Mouse (Mus musculus) thymus, postnatal 0 days (tissue): ENCODE results near the gene Fgfr2. TPM values are rescaled to one million over a fixed set of nuclear protein-coding genes. Genes with fewer than 3 reads are reported as not detected.

ENCODE experiments used
- DNase-seq: peaks from one replicate; pipeline ENCODE4 v3.0.0-alpha.2; 2015; ENCODE audit warnings: low spot score
- polyA plus RNA-seq: library from polyadenylated mRNA; unstranded; fragments of >200 nt; fragmentation: Nextera tagmentation; extraction: Ambion mirVana; gene quantifications from 2 replicates; pipeline ENCODE4 v1.2.1, GENCODE M21; 2015

Gene Fgfr2
- polyA plus RNA-seq, 1 experiment from 2014 or later: 23.6 TPM

- peak; percentile 15 for DNase-seq
Observed at GRCm38 (mm10) chr7:130812407-130812806, 2310.7 kb downstream of the Fgfr2 start.

GRCm38 (mm10) chr7:130810238-130810637, 2312.9 kb downstream of the Fgfr2 start:
- no peak for DNase-seq

DNA sequence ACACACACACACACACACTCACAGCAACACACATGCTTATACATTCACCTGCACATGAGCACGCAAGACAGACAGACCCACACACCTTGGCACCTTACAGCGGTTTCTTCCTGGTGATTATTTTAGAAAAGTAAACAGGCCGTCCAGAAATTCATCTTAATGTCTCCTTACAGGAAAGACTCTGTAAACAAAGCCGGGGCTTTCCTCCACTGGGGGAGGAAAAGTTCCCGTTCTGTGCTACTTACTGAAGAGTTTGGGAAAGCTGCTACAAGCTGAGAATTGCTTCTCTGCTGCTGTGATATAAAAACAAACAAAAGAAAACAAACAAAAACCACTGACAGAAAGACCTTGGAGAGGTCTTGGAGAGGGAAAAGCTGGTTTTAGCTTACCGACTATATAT, 2314.5 kb downstream of the Fgfr2 start:
- no peak for DNase-seq

- no peak for DNase-seq
Observed at GRCm38 (mm10) chr7:130807749-130808148, 2315.4 kb downstream of the Fgfr2 start.

DNA sequence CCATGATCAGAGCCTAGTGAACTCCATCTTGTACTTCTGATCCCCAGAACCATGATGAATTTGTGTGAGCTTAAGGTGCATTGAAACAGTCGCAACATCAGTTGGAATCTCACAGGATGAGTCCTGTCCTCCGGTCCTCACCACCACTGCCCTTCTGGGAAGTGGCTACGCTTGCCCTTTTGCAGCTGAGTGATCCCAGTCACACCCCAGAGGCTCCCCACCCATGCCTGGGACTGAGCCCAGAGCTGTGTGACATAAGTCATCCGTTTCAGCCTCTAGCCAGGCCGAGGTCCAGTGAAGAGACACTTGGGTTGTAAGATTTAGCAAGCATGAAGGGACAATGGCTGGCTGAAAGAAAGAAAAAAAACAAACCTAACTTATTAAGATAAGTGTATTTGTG, 2318.2 kb downstream of the Fgfr2 start:
- DNase-seq: no peak

DNA sequence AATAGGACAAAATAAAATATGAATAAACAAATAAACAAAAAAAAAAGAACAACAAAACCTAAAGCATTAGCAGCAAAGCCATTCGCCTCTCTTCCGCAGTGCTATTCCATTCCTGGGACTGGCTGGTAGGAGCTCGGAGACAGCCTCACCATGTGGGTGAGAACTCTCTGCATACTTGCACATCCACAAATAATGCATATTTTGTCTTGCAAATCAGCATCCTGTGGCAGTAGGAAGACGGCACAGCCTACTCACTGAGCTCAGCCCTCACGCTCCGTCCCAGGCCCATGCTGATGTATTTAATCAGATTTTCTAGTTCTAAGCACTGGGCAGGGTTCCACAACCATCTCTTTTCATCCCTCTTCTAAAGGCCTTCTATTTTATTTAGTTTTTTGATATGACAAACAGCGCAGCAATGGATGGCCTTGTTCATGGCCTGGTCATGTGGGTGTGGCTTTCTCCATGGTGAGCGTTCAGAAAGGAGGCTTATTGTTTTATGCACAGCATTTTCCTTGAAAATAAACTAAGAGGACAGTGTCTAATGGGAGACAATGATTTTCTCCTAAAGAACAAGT, 2319.8 kb downstream of the Fgfr2 start:
- DNase-seq: no peak

- no peak for DNase-seq
Observed at GRCm38 (mm10) chr7:130801811-130802210, 2321.3 kb downstream of the Fgfr2 start.

DNA sequence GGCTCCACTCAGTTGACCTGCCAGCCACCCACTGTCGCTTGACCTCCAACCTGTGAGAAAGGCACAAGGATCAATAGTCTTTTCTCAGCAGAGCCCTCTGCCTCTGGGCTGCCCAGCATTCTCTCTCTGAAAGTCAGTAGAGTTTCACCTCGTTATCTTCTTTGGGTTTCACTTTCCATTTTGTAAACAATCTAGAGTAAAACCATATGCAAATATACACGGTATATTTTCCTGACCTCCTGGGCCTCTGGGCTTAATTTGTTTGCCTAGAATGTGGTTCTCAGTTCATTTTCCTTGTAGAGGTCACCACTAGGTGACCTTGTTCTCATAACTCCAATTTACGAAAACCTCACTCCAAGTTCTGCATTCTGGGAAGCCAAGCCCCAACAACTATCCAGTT, 2322.5 kb downstream of the Fgfr2 start:
- no peak for DNase-seq

- DNase-seq: no peak
Observed at GRCm38 (mm10) chr7:130799418-130799817, 2323.7 kb downstream of the Fgfr2 start.

DNA sequence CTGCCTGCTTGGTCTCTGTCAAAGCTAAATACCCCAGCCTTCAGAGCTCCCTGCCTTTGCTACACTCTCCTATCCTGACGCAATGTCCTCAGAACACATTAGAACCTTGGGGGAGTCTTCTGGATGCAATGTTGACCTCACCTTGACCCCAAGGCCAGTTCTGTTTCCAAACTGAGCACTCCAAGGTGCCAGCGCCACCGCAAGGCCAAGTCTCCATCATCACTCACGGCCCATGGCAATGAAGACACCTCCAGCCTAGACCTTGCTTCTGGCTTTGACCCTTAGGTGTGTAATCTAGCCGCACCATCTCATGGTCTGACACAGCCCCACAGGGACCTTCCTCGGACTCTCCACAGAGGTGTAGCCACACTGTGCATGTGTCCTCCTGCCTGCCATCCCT, 2325.6 kb downstream of the Fgfr2 start:
- DNase-seq: no peak

- peak; percentile 31 for DNase-seq
Observed at GRCm38 (mm10) chr7:130796786-130797185, 2326.4 kb downstream of the Fgfr2 start.

GRCm38 (mm10) chr7:130793671-130794070, 2329.5 kb downstream of the Fgfr2 start:
- no peak for DNase-seq

DNA sequence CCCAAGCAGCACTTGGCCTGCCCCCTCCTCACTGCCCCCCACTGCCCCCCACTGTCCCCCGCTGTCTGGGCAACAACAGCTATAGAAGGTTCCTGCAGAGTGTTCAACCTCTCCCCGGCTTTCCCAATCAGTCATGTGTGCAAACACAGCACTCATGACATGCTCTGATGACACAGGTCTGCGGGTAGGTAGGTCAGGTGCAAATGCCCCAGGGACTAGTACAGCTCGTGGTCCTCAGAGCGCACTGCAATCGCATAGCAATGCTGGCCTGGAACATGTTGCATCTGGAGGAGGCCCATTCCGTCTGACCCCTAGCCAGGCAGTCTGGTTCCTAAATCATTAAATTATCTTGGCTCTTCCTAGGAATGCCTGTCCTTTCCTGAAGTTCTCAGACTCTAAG, 2333.7 kb downstream of the Fgfr2 start:
- DNase-seq: no peak

GRCm38 (mm10) chr7:130788950-130789349, 2334.2 kb downstream of the Fgfr2 start:
- no peak for DNase-seq

DNA sequence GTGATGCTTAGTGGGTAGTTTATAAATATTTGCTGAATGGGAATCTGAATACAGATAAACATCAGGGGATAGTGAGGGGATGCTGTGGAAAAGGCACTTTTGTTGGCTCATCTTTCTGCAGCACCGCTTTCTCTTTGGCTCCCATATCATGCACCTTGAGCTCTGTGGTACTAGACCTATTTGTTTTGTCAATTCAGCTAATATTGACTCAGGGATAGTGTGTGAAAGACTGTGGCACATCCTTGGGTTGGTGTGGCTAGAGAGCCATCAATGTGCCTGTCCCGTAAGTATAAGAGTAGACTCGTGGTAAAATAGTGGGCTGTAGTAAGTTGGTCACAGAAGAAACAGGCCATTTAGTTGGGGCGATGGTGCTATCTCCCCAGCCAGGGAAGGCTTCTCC, 2335.6 kb downstream of the Fgfr2 start:
- DNase-seq: no peak

DNA sequence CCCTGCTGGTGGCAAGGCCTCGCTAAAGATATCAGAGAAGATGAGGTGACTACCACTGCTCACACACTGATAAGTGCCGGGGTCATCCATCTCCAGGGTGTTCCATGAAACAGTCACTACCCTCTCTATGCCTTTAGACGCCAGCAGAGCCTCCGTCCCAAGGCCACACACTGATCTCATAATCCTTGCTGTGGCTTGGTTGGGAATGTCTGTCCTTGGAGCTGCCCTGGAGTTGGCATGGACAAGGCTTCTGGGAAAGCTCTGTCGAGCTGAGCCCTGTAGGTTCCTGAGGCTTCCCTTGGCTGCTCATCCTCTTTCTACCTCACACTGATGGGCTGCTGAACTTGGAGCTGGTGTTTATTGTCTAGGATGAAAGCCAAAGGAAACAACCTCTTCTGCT, 2336.4 kb downstream of the Fgfr2 start:
- no peak for DNase-seq

GRCm38 (mm10) chr7:130785923-130786575, 2337.1 kb downstream of the Fgfr2 start:
- no peak for DNase-seq

- no peak for DNase-seq
Observed at GRCm38 (mm10) chr7:130782501-130783050, 2340.6 kb downstream of the Fgfr2 start.

GRCm38 (mm10) chr7:130780866-130781419, 2342.2 kb downstream of the Fgfr2 start:
- no peak for DNase-seq

DNA sequence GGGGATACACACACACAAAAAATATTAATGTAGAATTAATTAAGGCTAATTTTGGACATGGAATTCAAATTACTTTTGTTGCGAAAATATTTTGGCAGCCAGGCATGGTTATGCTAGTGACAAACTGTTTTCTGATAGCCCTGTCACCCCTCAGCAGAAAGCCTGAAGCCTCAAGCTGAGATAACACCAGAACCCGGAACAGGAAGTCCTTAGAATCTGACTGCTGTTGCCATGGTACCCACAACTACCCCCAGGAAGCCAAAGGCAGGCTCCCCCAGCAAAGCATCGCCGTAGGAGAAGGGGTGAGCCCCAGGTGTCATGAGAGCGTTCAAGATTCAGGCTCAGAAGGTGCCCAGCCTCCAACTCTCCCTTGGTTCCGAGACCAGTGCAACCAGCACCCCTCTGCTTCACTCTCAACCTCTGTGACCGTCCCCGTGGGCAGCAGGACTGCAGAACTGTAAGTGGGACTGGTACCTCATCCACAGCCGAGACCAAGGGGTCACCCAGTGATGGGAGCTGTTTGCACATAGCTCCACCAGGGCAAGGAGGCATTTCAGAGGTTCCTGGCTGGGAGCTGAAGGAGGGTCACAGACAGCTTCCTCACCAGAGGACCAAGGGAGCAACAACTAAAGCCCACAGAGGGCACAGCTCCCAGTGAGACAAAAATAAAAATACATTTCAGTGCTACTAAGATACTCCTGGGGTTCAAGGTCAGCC, 2349.1 kb downstream of the Fgfr2 start, which contains the start of gene Btbd16:
Btbd16 (plus strand) TSS at position 156 of the 717 bp plus-strand sequence.
- DNase-seq: peak; percentile 60

DNA sequence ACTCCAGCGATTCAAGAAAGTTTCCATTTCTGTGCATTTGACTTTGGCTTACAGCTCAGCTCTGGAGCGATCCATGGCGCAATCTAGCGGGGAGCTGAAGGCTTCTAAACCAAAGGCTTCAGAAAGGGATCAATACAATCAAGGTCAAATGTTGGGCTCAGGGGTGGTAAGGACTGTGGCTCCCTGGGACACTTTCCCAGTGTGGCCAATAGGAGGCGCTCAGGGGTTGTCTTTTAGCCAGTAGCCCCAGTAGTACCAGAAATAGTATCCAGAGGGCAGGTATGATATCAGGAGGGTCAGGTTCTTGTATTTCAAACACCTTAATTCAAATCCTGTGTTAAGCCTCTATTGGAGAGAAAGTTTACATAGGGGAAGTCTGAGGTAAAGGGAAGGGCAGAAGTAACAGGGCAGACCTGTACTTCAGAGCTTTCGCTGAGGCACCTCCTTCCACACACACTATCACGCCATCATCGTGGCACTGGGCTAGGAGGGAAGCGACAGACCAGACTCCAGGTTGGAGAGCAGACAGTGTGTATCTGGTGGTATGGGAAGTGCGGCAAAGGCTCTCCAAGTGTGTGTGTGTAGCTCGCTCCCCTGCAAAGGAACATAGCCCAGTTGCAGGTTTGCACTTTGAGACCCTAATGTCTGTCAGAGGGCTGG, 2349.8 kb downstream of the Fgfr2 start:
- DNase-seq: peak; percentile 49
